Mouse (Mus musculus): ENCODE data around the gene Pou4f2.

Pou4f2 gene

DNA sequence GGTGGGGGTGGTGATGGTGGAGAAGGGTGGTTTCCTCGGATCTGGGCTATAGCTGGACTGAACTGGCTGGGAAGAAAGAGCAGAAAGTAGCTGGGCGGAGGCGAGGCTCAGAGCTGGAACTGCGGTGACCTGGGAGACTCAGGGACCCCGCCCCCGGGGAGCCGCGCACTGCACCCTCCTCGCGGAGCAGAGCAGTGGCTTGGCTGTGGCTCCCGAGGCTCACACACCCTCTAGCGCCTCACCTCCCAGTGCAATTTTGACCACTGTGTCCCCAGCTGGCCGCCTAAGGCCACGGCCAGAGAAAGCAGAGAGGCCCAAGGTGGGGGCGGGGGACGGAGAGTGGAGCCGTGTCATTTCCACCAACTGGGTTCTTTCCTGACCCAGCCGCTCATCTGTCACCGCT lies 16.3 kb downstream of the Pou4f2 start:
- DNase-seq (ENCODE audit: extremely low spot score, low read depth, low spot score), result no peak

DNA sequence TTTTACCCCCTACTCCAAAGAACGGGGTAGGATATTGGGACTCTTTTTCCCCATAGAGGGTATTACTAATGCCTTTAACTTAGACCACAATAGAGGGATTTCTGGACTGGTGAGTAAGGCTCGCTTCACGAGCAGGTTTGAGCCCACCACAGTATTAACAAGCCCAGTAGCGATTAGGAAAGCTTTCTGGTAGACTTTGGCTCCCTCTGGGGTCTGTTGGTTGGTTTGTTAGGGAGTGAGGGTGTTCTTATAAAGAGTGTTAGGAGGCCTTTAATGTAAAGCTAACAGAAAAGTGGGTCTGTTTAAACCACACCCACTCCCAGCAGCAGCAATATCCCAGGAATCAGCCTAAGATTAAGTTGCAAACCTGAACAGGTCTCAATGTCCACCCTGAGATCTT lies 17.2 kb downstream of the Pou4f2 start:
- no peak for DNase-seq (ENCODE audit: extremely low spot score, low read depth, low spot score)

DNA sequence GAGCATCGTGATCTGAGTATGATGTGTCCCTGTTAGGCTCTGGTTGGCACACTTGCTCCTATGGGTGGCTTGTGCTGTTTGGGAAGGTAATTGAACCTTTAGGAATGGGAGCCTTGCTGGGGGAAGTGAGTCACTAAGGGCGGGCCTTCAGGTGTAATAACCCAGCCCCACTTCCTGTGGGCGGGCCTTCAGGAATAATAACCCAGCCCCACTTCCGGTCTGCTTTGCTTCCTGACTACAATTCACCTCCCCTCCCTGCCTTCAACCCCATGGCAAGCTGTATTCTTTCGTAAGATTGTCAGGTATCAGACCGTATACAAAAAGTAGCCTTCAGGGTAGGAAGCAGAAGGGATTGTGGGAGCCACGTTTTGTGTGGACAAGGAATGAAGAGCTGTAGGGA lies 45.7 kb downstream of the Pou4f2 start:
- no peak for DNase-seq (ENCODE audit: extremely low spot score, low read depth, low spot score)

Data from hindlimb bud, embryonic 11.5 days (tissue).